Mouse (Mus musculus) cerebellum, adult 2 months (tissue): ENCODE results near the gene March5. TPM values are rescaled to one million over a fixed set of nuclear protein-coding genes. Genes with fewer than 3 reads are reported as not detected.
"Not testable (repeated sequence)": the region's sequence is repeated elsewhere in the genome, so short reads cannot be mapped to it uniquely, and the experiment has no call there.

ENCODE experiments used
- DNase-seq, 2 experiments: peaks; one replicate each; pipeline ENCODE4 v3.0.0; 2021
- H3K27ac ChIP-seq: fragments of 200-500 bp; 2 replicates; pipeline ENCODE4 v1.5.1; 2012; ENCODE audit warnings: low read length, control low read depth, inconsistent platforms; ENCODE audit not compliant: insufficient read depth
- H3K27me3 ChIP-seq: fragments of 200-500 bp; 2 replicates; pipeline ENCODE4 v1.6.1; 2012; ENCODE audit warnings: inconsistent platforms, mild to moderate bottlenecking, low read length, moderate library complexity; ENCODE audit not compliant: control insufficient read depth, insufficient read depth
- H3K4me1 ChIP-seq: fragments of 200-500 bp; 2 replicates; pipeline ENCODE4 v1.6.1; 2011; ENCODE audit warnings: low read length; ENCODE audit not compliant: control insufficient read depth, insufficient read depth
- H3K4me3 ChIP-seq: fragments of 200-500 bp; replicated peaks from 2 replicates; pipeline ENCODE3; 2011; ENCODE audit warnings: mild to moderate bottlenecking, low read depth, low read length, control low read depth; ENCODE audit not compliant: insufficient read depth
- CTCF ChIP-seq: fragments of 200-500 bp; IDR thresholded peaks from 2 replicates; pipeline ENCODE4 v1.5.1; 2011; ENCODE audit warnings: low read depth, mild to moderate bottlenecking, control low read depth, low read length, moderate library complexity, borderline replicate concordance; ENCODE audit not compliant: insufficient read depth
- POLR2A ChIP-seq: fragments of 200-500 bp; IDR thresholded peaks from 2 replicates; pipeline ENCODE4 v1.6.1; 2011; ENCODE audit warnings: low read length, control low read depth, borderline replicate concordance; ENCODE audit not compliant: insufficient read depth
- whole genome bisulfite sequencing: fragments of 180-500 bp; shearing (Covaris S2); methylation state at CpG from one replicate; pipeline ENCODE4 v1.1.7; 2018; 5-methylcytosine and 5-hydroxymethylcytosine counted together
- polyA plus RNA-seq: library from polyadenylated mRNA; depleted of rRNA; stranded (reverse); fragments of >200 nt; gene quantifications from 2 replicates; pipeline ENCODE4 v1.2.3, GENCODE M21; 2012

March5 gene
- polyA plus RNA-seq, 1 experiment, result 67.2 TPM

DNA sequence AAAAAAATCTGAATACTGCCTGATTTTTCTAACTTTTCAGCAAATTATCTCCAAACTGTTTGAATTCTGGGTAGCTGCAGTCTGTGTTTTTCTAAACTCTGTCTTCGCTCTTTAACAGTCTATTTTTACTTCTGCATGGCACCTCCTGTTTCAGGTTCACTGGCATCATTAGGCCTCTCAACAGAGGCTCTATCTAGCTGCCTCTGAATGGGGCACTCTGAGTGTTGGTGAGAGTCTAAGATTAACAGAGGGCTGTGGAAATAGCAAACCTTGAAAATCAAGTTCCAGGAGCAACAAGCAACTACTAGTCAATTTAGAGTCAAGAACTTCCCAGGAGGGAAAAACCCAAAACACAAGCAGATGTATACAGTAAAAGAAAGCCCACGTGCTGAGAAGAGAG is 7.5 kb upstream of the March5 start:
- TF ChIP-seq CTCF (no peak), POLR2A (no peak)
- Histone ChIP-seq H3K27ac (no peak overlapping the region), H3K4me3 (no peak overlapping the region), H3K4me1 (no peaks in the 10 kb centered on the region), H3K27me3 (no peaks in the 10 kb centered on the region)
- DNase-seq, result no peak
- 79% methylated on average over 2 of the region's 2 CpGs for WGBS

DNA sequence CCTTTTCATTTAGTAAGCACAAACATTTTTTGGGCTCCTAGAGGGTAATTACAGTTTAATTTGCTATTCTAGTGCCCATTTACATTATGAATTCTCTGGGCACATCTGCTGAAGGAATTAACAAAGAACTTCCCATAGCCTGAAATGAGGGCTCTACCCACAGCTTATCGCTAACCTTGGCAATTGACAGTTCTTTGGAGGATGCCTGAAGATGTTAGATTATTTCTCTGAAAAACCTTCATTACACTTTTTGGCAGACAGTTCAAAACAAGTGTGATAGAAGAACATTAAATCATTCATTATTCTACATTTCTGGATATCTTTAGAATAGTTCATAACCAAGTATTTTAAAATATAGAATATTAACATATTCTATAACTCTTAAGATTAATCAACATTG is 4.0 kb upstream of the March5 start:
- H3K27ac ChIP-seq, result no peak overlapping the region
- 92% methylated on average over 1 of the region's 1 CpGs for WGBS
- TF ChIP-seq POLR2A (no peak), CTCF (no peak)

DNA sequence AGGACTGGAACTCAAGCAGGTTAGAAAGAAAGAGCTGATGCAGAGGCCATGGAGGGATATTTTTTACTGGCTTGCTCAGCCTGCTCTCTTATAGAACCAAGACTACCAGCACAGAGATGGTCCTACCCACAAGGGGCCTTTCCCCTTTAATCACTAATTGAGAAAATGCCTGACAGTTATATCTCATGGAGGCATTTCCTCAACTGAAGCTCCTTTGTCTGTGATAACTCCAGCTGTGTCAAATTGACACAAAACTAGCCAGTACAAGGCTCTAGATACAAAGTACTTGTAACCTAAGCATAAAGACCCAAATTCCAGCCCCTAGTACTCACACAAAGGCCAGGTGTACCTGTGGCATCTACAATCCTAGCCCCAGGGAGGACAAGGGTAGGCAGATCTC is 2.2 kb upstream of the March5 start:
- DNase-seq, H3K27me3 ChIP-seq, H3K4me3 ChIP-seq, H3K4me1 ChIP-seq, H3K27ac ChIP-seq: not testable (repeated sequence)

More for the DNA sequence above, 4.0 kb upstream of the March5 start:
- Histone ChIP-seq H3K4me1 (no peaks in the 10 kb centered on the region; the same call in 1 of the 2 replicates), H3K4me3 (no peak overlapping the region), H3K27me3 (no peaks in the 10 kb centered on the region)
- DNase-seq, result no peak

DNA sequence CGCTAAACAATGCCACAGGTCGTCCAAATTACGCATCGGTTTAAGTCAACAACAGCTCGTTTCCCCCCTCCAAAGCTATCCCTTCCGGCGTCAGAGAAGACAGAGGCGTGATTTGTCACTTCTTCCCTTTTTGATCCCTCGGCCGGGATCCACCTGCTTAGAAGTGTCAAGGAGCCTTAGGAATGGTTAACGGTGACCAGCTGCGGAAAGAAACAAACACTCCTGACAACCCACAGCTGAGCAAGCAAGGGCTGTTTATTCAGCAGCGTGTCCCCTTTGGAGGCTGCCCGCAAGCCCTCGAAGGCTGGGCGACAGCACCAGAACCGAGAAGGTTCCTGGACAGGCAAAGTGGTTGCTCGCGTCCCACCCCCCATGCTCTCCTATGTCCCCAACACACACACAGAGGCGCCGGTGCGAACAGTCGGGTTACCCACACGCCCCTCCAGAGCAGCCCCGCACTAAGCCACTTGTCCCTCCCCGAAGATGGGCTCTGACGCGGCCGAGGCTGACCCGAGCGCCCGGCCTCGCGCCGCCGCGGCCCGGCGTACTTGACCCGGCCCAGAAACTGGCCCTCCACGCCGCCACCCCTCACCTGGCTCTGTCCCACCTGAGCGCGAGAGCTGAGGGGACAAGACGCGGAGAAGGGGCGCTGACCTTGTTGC is 571 bp upstream of the March5 start:
- WGBS, result under 1% methylated on average over 47 of the region's 47 CpGs
- TF ChIP-seq POLR2A, result no peak
- TF ChIP-seq CTCF, result no peak
- Histone ChIP-seq H3K4me1 (peaks cover 5% of the 10 kb centered on the region; the same call in 1 of the 2 replicates), H3K4me3 (peak overlapping the region; percentile 69), H3K27me3 (no peaks in the 10 kb centered on the region), H3K27ac (peak overlapping the region; percentile 96)
- peak in 1 of 2 experiments; percentile 64 for DNase-seq

- TF ChIP-seq CTCF (no peak), POLR2A (no peak)
- peak within 1 kb of the TSS; percentile 69 for H3K4me3 ChIP-seq
- DNase-seq, result peak; percentile 28 to 32
- H3K27ac ChIP-seq, result peak within 1 kb of the TSS; percentile 68
- WGBS, result 0% methylated on average over 15 of the region's 15 CpGs
- H3K4me1 ChIP-seq, result peaks cover 5% of the 10 kb centered on the region; the same call in 1 of the 2 replicates
- H3K27me3 ChIP-seq, result no peaks in the 10 kb centered on the region
These were observed 923 bp downstream of the March5 start, which contains the start of gene Cpeb3 for GRCm38 (mm10) chr19:37208176-37208755. Cpeb3 (minus strand) TSS chr19:37208601.

DNA sequence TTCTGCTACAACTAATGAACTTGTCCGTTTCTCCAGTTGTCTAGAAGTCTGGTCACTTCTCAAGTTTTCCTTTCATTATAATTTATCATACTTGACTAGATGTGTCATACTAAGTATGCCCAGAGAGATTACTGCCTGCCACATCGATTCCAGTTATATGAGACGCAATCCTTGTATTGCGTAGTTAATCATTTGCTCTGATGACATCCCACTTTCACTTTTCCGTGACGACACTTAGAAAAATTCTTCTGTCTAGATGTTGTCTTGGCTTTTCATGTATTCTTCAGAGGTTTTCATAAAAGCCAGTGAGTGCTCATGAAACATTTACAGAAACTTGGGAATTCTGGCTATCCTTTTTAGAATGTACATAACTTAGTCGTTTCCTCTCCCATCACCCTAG is 1.6 kb downstream of the March5 start:
- WGBS, result 62% methylated on average over 7 of the region's 7 CpGs
- H3K27ac ChIP-seq, result no peak overlapping the region
- no peak for DNase-seq

GRCm38 (mm10) chr19:37209467-37210128 is 2.3 kb downstream of the March5 start:
- TF ChIP-seq CTCF (no peak), POLR2A (no peak)
- H3K4me3 ChIP-seq, result no peak overlapping the region
- DNase-seq, result peak in 1 of 2 experiments; percentile 20
- no peak overlapping the region for H3K27ac ChIP-seq
- WGBS, result 79% methylated on average over 8 of the region's 8 CpGs
- no peaks in the 10 kb centered on the region for H3K27me3 ChIP-seq
- H3K4me1 ChIP-seq, result peaks cover 5% of the 10 kb centered on the region; the same call in 1 of the 2 replicates

More for the DNA sequence above, 1.6 kb downstream of the March5 start:
- H3K4me1 ChIP-seq, result peaks cover 5% of the 10 kb centered on the region; the same call in 1 of the 2 replicates
- H3K27me3 ChIP-seq, result no peaks in the 10 kb centered on the region
- no peak overlapping the region for H3K4me3 ChIP-seq
- no peak for TF ChIP-seq POLR2A
- no peak for TF ChIP-seq CTCF

DNA sequence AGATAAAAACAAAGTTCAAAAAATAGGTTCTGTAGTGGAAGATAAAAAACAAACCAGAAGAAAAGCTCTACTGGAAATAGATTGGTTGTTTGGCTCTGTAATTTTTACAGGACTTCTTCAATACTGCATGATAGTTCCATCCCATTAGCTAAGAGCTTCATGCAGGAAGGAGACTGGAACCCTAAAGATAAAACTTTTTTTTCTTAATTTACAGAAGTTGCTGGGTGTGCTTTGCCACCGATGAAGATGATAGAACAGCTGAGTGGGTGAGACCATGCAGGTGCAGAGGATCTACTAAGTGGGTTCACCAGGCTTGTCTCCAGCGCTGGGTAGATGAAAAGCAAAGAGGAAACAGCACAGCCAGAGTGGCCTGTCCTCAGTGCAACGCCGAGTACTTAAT is 3.1 kb downstream of the March5 start:
- DNase-seq, result no peak
- Histone ChIP-seq H3K4me3 (no peak overlapping the region), H3K27ac (no peak overlapping the region), H3K27me3 (no peaks in the 10 kb centered on the region), H3K4me1 (peaks cover 5% of the 10 kb centered on the region; the same call in 1 of the 2 replicates)
- TF ChIP-seq CTCF, result no peak
- no peak for TF ChIP-seq POLR2A
- WGBS, result 93% methylated on average over 4 of the region's 4 CpGs
